Mouse (Mus musculus) lung, postnatal 10 days (tissue): ENCODE measurements around the gene Sh2b2.

Experiments
- DNase-seq: peaks from one replicate; pipeline ENCODE4 v3.0.0; 2021

The Sh2b2 gene

DNA sequence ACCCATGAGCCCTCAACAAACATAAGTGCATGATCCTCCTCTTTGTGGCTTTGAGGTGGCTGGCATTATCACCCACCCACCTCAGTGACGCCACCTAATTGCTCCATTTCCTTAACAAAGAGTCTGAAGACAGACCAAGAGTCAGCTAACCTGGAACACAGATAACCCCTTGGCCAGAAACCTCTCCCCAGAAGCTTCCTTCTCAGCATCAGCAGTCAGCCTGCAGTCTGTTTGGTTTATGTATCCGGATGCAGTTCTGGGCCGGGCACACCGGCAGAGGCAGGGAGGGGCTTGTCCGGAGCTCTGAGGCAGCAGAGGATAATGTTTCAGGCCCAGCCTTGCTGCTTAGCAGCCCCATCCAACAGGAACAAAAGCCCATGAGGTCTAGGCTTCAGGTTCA, 66.8 kb downstream of the Sh2b2 start:
- no peak for DNase-seq

DNA sequence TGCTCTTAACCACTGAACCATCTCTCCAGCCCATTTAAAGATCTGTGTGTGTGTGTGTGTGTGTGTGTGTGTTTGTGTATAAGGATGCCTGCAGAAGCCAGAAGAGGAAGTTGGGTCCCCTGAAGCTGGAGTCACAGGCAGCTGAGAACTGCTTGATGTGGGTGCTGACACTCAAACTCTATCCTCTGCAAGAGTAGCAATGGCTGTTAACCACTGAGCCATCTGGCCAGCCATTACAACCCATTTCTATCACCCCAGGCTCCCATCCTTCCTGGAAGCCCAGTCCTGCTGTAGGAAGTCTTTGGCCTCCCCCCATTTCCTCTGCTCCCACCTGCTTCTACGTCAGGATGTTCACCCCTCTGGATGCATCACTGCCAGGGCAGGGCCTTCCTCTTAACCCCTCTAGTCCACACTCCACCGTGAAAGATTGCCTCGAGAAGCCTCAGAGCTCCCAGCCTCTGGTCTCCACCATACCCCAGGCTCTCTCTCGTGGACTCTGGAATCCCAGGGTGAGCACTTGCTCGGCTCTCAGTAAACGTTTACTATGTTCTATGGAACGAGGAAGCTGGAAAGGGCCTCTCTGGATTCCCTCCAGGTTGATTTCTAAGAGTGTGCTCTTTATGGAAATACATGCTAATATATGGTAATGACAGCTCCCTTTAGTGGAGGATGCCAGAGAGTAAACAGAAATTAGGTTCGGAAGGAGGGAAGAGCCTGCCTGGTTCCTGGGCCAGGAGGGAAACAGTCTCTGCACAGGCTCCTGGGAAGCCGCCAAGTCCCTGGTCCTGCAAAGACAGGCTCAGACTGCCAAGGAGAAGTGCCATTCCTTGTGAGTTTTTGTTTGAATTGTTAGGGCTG, 72.5 kb downstream of the Sh2b2 start:
- DNase-seq, result peak; percentile 91

GRCm38 (mm10) chr5:136172939-136173338, 73.4 kb downstream of the Sh2b2 start:
- DNase-seq, result no peak

GRCm38 (mm10) chr5:136171363-136172341, 74.7 kb downstream of the Sh2b2 start:
- DNase-seq, result peak; percentile 30

DNA sequence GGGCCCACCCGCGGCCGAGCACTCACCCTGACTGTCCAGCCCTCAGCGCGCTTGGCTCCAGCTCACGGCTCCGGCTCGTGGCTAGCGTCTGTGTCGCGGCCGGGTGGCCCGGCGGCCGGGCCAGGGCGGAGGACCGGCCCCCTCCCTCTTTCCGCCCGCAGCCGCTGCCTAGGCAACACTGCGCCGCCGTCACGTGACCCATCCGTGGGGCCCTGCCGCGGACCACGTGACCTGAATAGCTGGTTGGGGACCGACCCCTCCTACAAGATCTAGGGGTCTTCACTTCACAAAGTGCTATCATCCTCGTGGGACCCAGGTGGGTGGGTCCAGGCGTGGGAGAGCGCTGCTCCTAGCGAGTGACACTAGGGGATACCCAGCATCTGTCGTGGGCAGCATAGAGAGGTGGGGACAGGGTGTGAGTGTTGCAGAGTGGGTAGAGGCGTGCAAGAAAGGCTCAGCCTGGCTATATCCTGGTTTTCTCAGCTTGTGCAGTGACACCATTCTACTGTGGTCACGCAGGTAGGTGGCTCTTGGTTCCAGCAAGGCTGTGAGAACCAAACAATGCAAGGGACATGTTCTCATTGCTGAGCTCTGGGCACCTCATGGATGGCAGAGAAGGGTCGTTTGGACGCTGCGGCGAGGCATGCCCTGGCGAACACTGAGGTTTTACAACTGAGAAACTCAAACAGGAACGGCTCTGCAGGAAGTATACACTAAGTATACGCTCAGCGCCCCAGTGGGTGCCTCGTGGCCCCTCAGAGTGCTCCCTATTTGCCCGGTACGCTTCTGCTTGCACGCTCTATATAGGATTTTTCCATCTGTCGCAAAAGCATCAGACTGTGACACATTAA, 75.6 kb downstream of the Sh2b2 start, which contains the start of gene Orai2:
Gene Orai2, minus strand, starts transcription at position 202 of the 851 bp plus-strand sequence.
- DNase-seq, result peak; percentile 90

DNA sequence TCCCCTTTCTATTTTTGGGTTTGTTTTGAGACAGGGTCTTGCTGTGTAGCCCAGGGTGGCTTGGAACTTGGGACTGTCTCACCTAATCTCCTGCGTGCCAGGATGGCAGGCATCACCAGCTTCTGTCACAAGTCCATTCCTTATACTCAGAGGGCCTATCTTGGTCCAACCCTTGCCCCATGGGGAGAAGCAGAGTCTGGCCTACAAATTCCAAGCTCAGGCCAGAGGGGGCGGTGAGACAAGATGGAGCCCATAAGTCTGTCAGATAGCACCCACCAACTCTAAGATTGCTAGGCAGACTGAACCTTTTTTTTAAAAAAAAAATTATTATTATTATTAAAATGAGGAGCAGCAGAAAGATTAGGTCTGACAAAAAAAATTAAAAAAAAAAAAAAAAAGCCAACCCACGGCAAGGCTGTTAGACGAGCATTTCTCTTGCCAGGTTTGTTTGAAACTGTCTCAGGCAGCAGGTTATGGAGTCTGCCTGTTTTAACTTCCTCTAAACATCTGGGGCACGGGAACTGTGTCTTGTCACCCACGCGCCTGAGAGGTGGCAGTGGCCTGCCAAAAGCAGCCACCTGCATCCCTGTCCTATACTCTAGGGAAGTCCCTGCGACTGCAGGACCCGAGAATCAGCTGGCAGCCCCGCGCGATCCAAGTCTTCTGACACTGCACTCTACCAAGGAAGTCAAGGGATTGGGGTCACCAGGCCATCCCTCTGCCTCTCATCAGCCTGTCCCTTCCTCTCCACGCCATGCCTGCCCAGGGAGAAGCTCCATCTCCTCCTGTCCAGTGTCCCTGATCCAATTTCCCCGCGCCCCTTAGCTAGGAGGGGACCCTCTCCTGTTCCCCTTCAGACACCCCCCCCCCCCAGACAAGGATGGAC, 76.5 kb downstream of the Sh2b2 start:
- peak; percentile 55 for DNase-seq
